Mouse (Mus musculus): ENCODE results near the gene Btbd9. TPM values are rescaled to one million over a fixed set of nuclear protein-coding genes. Genes with fewer than 3 reads are reported as not detected.

Btbd9 gene
- polyA plus RNA-seq, 1 experiment = 21.6 TPM

DNA sequence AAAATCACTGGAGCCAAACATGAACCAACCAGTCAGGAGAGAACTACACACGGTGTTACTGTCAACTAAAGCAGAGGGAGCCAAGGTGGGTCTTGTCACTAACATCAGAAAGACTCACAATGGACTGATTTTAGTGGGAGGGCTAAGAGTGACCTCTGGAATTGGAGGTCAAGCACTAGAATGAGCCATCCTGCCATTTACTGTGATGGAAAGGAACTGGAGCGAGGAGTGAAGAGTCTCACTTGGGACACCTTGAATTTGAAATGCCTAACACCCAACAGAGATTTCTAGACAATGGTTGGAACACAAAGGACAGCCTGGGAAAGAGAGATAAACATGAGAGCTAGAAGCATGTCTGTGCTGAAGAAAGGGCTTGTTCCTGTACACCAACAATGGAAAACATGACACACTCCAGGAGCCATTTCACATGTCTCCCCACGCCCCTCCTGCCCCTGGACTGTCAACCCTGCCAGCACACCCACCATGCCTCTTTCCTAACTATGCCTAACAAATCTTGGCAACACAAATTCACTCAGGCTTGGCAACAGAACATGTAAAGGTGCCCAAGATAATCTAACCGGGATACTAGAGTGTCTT lies 152.9 kb downstream of the Btbd9 start:
- no peaks in the 10 kb centered on the region; the same call in 1 of the 2 replicates for H3K9me3 ChIP-seq (replicated peaks; ENCODE audit: control insufficient read depth, insufficient read depth, low read length, poor library complexity, severe bottlenecking)
- H3K4me3 ChIP-seq (ENCODE audit: low read depth, low read length) = no peak overlapping the region
- no peak overlapping the region for H3K9ac ChIP-seq (ENCODE audit: low read depth, poor library complexity, severe bottlenecking)
- no peak for TF ChIP-seq POLR2A (IDR thresholded peaks at IDR 0.05; ENCODE audit: insufficient read depth, low read length)
- TF ChIP-seq CTCF (IDR thresholded peaks at IDR 0.05; ENCODE audit: low read depth, low read length) = no peak
- no peak for TF ChIP-seq EP300 (IDR thresholded peaks at IDR 0.05; ENCODE audit: insufficient read depth, low read depth, low read length)
- H3K27me3 ChIP-seq (ENCODE audit: control insufficient read depth, insufficient read depth, low read length, poor library complexity, severe bottlenecking) = no peaks in the 10 kb centered on the region
- H3K27ac ChIP-seq (ENCODE audit: insufficient read depth, low read length) = peak overlapping the region; percentile 28
- peaks cover 3% of the 10 kb centered on the region for H3K4me1 ChIP-seq (ENCODE audit: control insufficient read depth, insufficient read depth, low read length)
- no peaks in the 10 kb centered on the region for H3K36me3 ChIP-seq (ENCODE audit: control insufficient read depth, insufficient read depth, low read length, poor library complexity, severe bottlenecking)

DNA sequence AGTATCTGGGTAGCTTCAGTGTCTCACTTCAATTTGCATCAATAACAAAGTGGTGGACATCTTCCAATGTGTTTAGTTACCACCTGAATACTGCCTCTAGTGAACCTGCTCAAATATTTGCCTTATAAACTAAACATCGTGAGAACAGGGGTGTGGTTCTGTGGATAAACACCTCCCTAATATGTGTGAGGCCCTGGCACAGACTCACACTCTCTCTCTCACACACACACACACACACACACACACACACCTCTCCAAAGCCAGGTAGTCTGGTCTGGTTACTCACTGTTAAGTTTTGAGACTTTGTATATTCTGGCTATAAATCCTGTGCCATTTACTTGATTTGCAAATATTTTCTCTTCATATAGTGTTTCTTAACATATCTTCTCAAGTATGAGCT lies 154.0 kb downstream of the Btbd9 start:
- H3K27me3 ChIP-seq (ENCODE audit: control insufficient read depth, insufficient read depth, low read length, poor library complexity, severe bottlenecking) = no peaks in the 10 kb centered on the region

DNA sequence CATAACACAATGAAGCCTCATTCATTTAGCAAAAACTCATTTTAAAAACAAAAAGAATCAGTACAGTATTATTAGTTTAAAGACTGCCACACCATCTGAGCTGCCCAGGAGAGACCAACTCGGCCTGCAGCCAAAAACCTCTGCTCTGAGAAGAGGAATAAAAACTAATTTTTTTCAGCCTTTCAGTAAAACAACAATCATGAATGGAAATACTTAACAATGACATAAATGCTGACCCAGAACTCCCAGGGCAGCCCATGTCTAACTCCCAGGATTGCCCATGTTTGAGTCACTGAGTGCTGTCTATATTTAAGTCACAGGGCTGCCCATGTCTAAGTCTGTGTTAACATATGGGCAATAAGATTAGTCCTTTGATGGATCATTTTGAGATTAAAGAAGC lies 155.0 kb downstream of the Btbd9 start:
- TF ChIP-seq POLR2A (IDR thresholded peaks at IDR 0.05; ENCODE audit: insufficient read depth, low read length) (no peak), CTCF (IDR thresholded peaks at IDR 0.05; ENCODE audit: low read depth, low read length) (no peak), EP300 (IDR thresholded peaks at IDR 0.05; ENCODE audit: insufficient read depth, low read depth, low read length) (no peak)
- Histone ChIP-seq H3K36me3 (ENCODE audit: control insufficient read depth, insufficient read depth, low read length, poor library complexity, severe bottlenecking) (no peaks in the 10 kb centered on the region), H3K4me1 (ENCODE audit: control insufficient read depth, insufficient read depth, low read length) (peaks cover 3% of the 10 kb centered on the region), H3K27ac (ENCODE audit: insufficient read depth, low read length) (no peak overlapping the region), H3K9me3 (replicated peaks; ENCODE audit: control insufficient read depth, insufficient read depth, low read length, poor library complexity, severe bottlenecking) (no peaks in the 10 kb centered on the region; the same call in 1 of the 2 replicates), H3K9ac (ENCODE audit: low read depth, poor library complexity, severe bottlenecking) (no peak overlapping the region), H3K27me3 (ENCODE audit: control insufficient read depth, insufficient read depth, low read length, poor library complexity, severe bottlenecking) (no peaks in the 10 kb centered on the region), H3K4me3 (ENCODE audit: low read depth, low read length) (no peak overlapping the region)

More for the DNA sequence above, 154.0 kb downstream of the Btbd9 start:
- H3K9me3 ChIP-seq (replicated peaks; ENCODE audit: control insufficient read depth, insufficient read depth, low read length, poor library complexity, severe bottlenecking) = no peaks in the 10 kb centered on the region; the same call in 1 of the 2 replicates
- H3K27ac ChIP-seq (ENCODE audit: insufficient read depth, low read length) = no peak overlapping the region
- TF ChIP-seq EP300 (IDR thresholded peaks at IDR 0.05; ENCODE audit: insufficient read depth, low read depth, low read length) = no peak
- TF ChIP-seq CTCF (IDR thresholded peaks at IDR 0.05; ENCODE audit: low read depth, low read length) = no peak
- TF ChIP-seq POLR2A (IDR thresholded peaks at IDR 0.05; ENCODE audit: insufficient read depth, low read length) = no peak
- H3K9ac ChIP-seq (ENCODE audit: low read depth, poor library complexity, severe bottlenecking) = no peak overlapping the region
- H3K4me1 ChIP-seq (ENCODE audit: control insufficient read depth, insufficient read depth, low read length) = peaks cover 3% of the 10 kb centered on the region
- H3K36me3 ChIP-seq (ENCODE audit: control insufficient read depth, insufficient read depth, low read length, poor library complexity, severe bottlenecking) = no peaks in the 10 kb centered on the region
- no peak overlapping the region for H3K4me3 ChIP-seq (ENCODE audit: low read depth, low read length)

DNA sequence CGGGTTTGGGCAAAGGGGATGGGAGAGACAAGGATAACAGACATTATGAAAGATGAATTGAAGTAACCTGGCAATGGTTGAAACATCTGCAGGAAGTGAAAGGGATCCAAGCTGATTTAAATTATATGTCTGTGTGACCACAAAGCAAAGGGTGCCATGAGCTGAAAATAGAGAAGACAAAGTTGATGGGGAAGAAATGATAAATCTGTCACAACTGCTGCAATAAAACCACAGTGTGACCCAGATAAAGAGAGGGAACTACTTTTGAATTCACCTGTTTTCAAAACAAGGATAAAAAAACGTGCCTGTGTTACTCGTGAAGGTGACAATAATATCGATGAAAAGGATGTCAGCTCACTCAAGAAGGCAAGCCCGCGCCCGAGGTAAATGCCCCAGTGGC lies 156.8 kb downstream of the Btbd9 start:
- Histone ChIP-seq H3K4me1 (ENCODE audit: control insufficient read depth, insufficient read depth, low read length) (peaks cover 3% of the 10 kb centered on the region), H3K4me3 (ENCODE audit: low read depth, low read length) (no peak overlapping the region), H3K9ac (ENCODE audit: low read depth, poor library complexity, severe bottlenecking) (no peak overlapping the region), H3K36me3 (ENCODE audit: control insufficient read depth, insufficient read depth, low read length, poor library complexity, severe bottlenecking) (no peaks in the 10 kb centered on the region), H3K27ac (ENCODE audit: insufficient read depth, low read length) (no peak overlapping the region), H3K9me3 (replicated peaks; ENCODE audit: control insufficient read depth, insufficient read depth, low read length, poor library complexity, severe bottlenecking) (no peaks in the 10 kb centered on the region; the same call in 1 of the 2 replicates), H3K27me3 (ENCODE audit: control insufficient read depth, insufficient read depth, low read length, poor library complexity, severe bottlenecking) (no peaks in the 10 kb centered on the region)
- TF ChIP-seq POLR2A (IDR thresholded peaks at IDR 0.05; ENCODE audit: insufficient read depth, low read length) = no peak
- TF ChIP-seq CTCF (IDR thresholded peaks at IDR 0.05; ENCODE audit: low read depth, low read length) = no peak
- TF ChIP-seq EP300 (IDR thresholded peaks at IDR 0.05; ENCODE audit: insufficient read depth, low read depth, low read length) = no peak

DNA sequence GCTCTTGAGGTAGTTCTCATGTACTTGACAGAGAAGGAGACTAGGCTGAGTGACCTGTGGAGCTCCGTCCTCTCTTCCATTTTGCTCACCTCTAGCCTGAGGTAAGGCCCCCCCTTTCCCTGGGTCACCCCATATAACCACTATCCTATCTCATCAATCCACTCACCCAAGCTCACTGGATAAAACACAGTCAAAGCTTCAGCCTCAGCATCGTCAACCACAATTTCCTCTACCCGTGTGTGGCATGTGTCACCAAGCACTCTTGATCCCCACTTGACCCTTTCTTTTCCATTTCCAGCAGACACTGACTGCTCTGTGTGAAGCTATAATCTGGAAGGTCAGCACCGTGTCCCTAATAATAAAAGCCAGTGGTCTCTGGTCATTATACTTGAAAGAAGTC lies 157.8 kb downstream of the Btbd9 start:
- TF ChIP-seq CTCF (IDR thresholded peaks at IDR 0.05; ENCODE audit: low read depth, low read length) (no peak), EP300 (IDR thresholded peaks at IDR 0.05; ENCODE audit: insufficient read depth, low read depth, low read length) (no peak)
- Histone ChIP-seq H3K36me3 (ENCODE audit: control insufficient read depth, insufficient read depth, low read length, poor library complexity, severe bottlenecking) (no peaks in the 10 kb centered on the region), H3K4me1 (ENCODE audit: control insufficient read depth, insufficient read depth, low read length) (peaks cover 2% of the 10 kb centered on the region), H3K27me3 (ENCODE audit: control insufficient read depth, insufficient read depth, low read length, poor library complexity, severe bottlenecking) (no peaks in the 10 kb centered on the region), H3K4me3 (ENCODE audit: low read depth, low read length) (no peak overlapping the region), H3K27ac (ENCODE audit: insufficient read depth, low read length) (no peak overlapping the region), H3K9ac (ENCODE audit: low read depth, poor library complexity, severe bottlenecking) (no peak overlapping the region), H3K9me3 (replicated peaks; ENCODE audit: control insufficient read depth, insufficient read depth, low read length, poor library complexity, severe bottlenecking) (no peaks in the 10 kb centered on the region; the same call in 1 of the 2 replicates)

DNA sequence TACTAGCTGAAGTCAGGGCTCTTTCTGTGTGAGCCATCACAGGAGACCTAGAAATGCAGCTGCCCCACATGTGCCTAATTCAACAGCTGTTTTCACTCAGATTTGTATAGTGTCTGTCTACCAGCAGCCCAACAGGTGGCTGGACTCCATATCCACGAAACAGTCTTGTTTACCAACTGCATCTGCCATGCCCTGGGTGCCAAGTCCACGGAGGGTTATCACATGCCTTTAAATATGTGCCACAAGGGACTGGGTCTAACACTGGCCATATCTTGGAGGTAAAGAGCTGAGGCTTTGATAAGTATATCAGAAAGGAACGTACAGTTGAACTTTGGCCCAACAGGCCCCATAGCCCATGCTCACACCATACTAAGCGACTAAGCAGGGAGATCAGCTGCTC lies 159.2 kb downstream of the Btbd9 start:
- TF ChIP-seq CTCF (IDR thresholded peaks at IDR 0.05; ENCODE audit: low read depth, low read length) (no peak), EP300 (IDR thresholded peaks at IDR 0.05; ENCODE audit: insufficient read depth, low read depth, low read length) (no peak), POLR2A (IDR thresholded peaks at IDR 0.05; ENCODE audit: insufficient read depth, low read length) (no peak)
- H3K9me3 ChIP-seq (replicated peaks; ENCODE audit: control insufficient read depth, insufficient read depth, low read length, poor library complexity, severe bottlenecking) = no peaks in the 10 kb centered on the region; the same call in 1 of the 2 replicates
- no peak overlapping the region for H3K4me3 ChIP-seq (ENCODE audit: low read depth, low read length)
- no peak overlapping the region for H3K27ac ChIP-seq (ENCODE audit: insufficient read depth, low read length)
- H3K36me3 ChIP-seq (ENCODE audit: control insufficient read depth, insufficient read depth, low read length, poor library complexity, severe bottlenecking) = no peaks in the 10 kb centered on the region
- H3K4me1 ChIP-seq (ENCODE audit: control insufficient read depth, insufficient read depth, low read length) = no peaks in the 10 kb centered on the region
- no peaks in the 10 kb centered on the region for H3K27me3 ChIP-seq (ENCODE audit: control insufficient read depth, insufficient read depth, low read length, poor library complexity, severe bottlenecking)
- no peak overlapping the region for H3K9ac ChIP-seq (ENCODE audit: low read depth, poor library complexity, severe bottlenecking)
